Mouse (Mus musculus): Measurements from ENCODE around the gene Mfsd11. TPM values are rescaled to one million over a fixed set of nuclear protein-coding genes. Genes with fewer than 3 reads are reported as not detected.
A peak's percentile ranks its signal among the peaks of the same experiment; 100 is the strongest.
"Not testable (repeated sequence)": the region's sequence is repeated elsewhere in the genome, so short reads cannot be mapped to it uniquely, and the experiment has no call there.

The Mfsd11 gene
- total RNA-seq, 2 experiments from 2014 or later = 35.2 to 49.6 TPM

DNA sequence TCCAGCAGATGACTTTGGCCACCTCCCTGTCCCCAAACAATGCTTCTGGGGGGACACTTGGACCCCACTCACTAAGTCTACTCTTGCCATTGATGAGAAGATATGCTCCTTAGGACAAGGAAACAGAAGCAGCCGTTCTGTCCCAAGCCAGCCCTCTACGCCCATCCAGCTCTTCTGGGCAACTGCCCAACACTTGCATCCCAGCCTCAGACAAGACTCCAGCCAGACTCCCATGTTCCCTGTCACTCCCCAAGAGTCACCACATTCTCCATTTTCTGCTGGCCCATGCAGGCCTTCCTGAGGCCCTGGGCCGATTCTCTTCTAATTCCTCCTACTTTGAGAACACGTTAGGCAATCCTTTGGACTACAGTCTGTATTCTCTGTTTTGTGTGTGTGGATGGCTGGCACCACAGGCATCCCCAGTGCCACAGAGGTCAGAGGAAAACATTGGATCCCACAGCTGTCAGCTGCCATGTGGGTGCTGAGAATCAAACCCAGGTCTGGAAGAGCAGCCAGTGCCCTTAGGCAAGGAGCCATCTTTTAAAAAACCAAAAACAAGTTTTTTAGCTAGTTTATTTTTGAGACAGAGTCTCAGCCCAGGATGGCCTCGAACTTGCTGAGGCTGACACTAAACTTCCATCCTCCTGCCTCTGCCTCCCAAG lies 32.2 kb upstream of the Mfsd11 start:
- intact Hi-C loops (cut with DNase I) = no loop called here

DNA sequence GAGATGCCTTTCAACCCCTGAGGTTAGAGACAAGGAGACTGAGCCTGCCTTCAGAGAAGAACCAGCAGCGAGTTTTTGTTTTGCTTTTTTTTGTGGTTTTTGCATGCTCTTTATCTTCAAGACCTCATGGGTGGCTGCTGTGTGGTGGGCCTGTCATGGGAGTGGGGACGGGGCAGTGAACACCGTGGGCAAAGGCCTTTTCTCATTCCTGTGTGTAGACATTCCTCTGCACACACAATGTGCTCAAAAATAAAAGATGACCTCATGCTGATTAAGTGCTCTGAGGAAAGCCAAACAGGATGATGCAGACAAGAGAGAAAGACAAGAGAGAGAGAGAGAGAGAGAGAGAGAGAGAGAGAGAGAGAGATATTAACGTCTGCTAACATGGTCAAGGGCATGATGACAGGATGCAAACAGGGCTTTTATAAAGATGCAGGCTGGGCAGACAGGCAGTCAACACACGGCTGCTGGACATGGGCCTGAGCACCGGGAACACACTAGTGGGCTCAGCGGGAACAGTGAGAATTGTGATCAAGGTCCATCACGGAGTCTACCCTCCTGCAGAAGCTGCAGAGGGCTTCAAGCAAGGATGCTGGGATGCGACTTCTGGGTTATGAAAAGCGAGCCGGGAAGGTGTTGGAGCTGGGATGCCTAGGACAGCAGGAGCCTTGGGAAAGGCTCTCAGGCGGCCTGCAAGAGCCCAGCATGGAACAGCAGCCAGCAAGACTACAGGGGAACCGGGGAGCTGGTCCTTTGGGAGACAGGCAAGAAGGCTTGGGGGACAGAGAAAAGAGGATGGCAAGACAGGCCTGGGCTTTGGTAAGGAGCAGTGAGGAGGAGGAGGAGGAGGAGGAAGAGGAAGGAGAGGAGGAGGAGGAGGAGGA lies 30.9 kb upstream of the Mfsd11 start:
- no peak for DNase-seq (ENCODE audit: low spot score in 2 of 2)
- intact Hi-C loops (cut with DNase I) = no loop called here

More for the DNA sequence above, 32.2 kb upstream of the Mfsd11 start:
- no peak for DNase-seq (ENCODE audit: low spot score in 2 of 2)

DNA sequence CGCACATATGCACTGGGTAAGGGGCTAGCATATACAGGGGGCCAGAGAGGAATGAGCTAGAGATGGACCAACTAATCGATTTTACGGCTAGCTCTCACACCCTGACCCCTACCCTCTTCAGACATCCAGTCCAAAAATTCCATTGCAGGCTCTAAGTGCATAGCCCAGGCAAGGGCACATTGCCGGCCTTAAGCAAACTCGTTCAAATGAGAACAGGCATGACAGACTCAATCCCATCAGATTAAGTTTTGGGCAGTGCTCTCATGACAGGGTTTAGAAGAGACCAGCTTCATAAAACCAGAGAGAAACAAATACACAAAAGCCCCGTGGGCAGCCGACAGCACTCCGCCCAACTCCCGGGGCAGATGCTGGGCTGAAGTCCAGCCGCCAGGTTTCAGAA lies 30.0 kb upstream of the Mfsd11 start:
- intact Hi-C loops (cut with DNase I) = no loop called here
- DNase-seq (ENCODE audit: low spot score in 2 of 2) = no peak

- DNase-seq (ENCODE audit: low spot score in 2 of 2) = peak in 1 of 2 experiments; percentile 81
- intact Hi-C loops (cut with DNase I) = no loop called here
Measured at GRCm38 (mm10) chr11:116822626-116823025, 29.6 kb upstream of the Mfsd11 start.

DNA sequence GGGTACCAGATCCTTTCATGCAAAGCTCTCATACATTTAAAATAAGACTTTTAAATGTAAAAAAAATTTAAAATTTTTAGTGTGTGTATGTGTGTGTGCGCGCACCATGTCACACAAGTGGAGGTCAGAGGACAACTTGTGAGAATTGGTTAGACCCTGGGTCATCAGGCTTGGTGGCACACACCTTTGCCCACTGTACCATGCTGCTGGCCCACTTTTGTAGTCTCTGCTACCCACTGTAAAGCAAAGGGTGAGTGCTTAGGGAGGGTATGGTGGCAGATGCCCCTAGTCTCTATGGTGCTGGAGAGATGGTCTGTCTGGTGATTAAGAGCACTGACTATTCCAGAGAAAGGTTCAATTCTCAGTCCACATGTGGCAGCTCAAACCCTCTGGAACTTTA lies 29.0 kb upstream of the Mfsd11 start:
- intact Hi-C loops (cut with DNase I) = no loop called here
- no peak for DNase-seq (ENCODE audit: low spot score in 2 of 2)

- peak in 1 of 2 experiments; percentile 78 for DNase-seq (ENCODE audit: low spot score in 2 of 2)
- intact Hi-C loops (cut with DNase I) = not testable (repeated sequence)
Measured at GRCm38 (mm10) chr11:116823885-116824284, 28.4 kb upstream of the Mfsd11 start.

DNA sequence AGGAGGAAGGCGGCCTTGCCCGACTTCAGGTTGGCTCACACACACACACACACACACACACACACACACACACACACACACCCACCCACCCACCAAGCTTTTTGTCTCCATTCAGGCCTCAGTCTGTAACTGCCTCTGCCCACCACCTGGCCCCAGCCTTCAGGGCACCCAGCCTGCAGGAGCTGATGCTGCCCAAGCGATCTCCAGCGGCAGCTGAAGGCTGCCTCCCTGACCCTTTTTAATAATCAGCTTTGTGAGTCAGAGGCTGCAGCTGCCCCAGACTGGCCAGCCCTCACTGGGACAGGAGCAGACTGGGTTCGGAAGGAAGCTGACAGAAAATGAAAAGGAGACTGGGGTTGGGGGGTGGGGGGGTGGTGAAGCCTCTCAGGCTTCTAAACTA lies 27.0 kb upstream of the Mfsd11 start:
- intact Hi-C loops (cut with DNase I) = no loop called here
- DNase-seq (ENCODE audit: low spot score in 2 of 2) = no peak

- intact Hi-C loops (cut with DNase I) = no loop called here
- peak in 1 of 2 experiments; percentile 36 for DNase-seq (ENCODE audit: low spot score in 2 of 2)
Measured at GRCm38 (mm10) chr11:116826550-116827504, 25.4 kb upstream of the Mfsd11 start.

DNA sequence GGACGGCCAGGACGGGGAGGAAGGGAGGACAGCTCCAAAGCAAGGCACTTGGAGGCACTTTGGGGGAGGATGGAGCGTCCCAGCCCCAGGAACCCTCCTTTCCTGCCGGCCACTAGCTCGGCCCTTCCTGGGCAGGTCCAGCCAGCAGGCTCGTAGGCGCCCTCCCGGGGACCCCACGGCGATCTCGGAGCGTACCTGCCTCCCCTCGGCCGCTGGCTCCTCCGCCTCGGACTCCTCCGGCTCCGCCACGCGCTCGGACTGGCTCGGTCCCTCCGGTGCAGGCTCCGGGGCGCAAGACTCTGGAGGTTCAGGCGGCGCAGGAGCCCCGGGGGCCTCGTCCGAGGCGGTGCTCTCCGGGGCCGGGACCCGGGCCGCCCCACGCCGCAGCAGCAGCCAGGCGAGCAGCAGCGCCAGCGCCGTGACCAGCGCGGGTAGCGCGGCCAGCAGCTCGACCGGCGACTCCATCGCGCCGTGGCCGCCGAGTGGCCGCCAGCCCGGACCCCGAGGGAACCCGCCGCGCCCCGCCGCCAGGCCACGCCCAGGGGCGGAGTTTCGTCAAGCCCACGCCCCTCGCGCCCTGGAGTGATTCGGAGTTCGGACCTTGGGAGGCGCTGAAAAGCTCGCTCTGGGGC lies 24.6 kb upstream of the Mfsd11 start, which contains the start of gene Mxra7:
Gene Mxra7, minus strand, starts transcription at position 513 of the 632 bp plus-strand sequence.
- peak; percentile 39 to 51 for DNase-seq (ENCODE audit: low spot score in 2 of 2)
- intact Hi-C loops (cut with DNase I) = no loop called here

- intact Hi-C loops (cut with DNase I) = no loop called here
- DNase-seq (ENCODE audit: low spot score in 2 of 2) = no peak
Measured at GRCm38 (mm10) chr11:116832172-116832685, 20.0 kb upstream of the Mfsd11 start.

- intact Hi-C loops (cut with DNase I) = no loop called here
- no peak for DNase-seq (ENCODE audit: low spot score in 2 of 2)
Measured at GRCm38 (mm10) chr11:116834954-116835353, 17.3 kb upstream of the Mfsd11 start.

- no peak for DNase-seq (ENCODE audit: low spot score in 2 of 2)
- intact Hi-C loops (cut with DNase I) = no loop called here
Measured at GRCm38 (mm10) chr11:116836283-116836682, 16.0 kb upstream of the Mfsd11 start.

GRCm38 (mm10) chr11:116837441-116837840 lies 14.8 kb upstream of the Mfsd11 start:
- DNase-seq (ENCODE audit: low spot score in 2 of 2) = no peak
- intact Hi-C loops (cut with DNase I) = no loop called here

- DNase-seq (ENCODE audit: low spot score in 2 of 2) = no peak
Measured at GRCm38 (mm10) chr11:116838936-116839335, 13.3 kb upstream of the Mfsd11 start.

GRCm38 (mm10) chr11:116839601-116840000 lies 12.6 kb upstream of the Mfsd11 start:
- intact Hi-C loops (cut with DNase I) = no loop called here
- DNase-seq (ENCODE audit: low spot score in 2 of 2) = no peak

More at GRCm38 (mm10) chr11:116838936-116839335, 13.3 kb upstream of the Mfsd11 start:
- intact Hi-C loops (cut with DNase I) = no loop called here

GRCm38 (mm10) chr11:116840748-116841147 lies 11.5 kb upstream of the Mfsd11 start:
- intact Hi-C loops (cut with DNase I) = no loop called here
- no peak for DNase-seq (ENCODE audit: low spot score in 2 of 2)

DNA sequence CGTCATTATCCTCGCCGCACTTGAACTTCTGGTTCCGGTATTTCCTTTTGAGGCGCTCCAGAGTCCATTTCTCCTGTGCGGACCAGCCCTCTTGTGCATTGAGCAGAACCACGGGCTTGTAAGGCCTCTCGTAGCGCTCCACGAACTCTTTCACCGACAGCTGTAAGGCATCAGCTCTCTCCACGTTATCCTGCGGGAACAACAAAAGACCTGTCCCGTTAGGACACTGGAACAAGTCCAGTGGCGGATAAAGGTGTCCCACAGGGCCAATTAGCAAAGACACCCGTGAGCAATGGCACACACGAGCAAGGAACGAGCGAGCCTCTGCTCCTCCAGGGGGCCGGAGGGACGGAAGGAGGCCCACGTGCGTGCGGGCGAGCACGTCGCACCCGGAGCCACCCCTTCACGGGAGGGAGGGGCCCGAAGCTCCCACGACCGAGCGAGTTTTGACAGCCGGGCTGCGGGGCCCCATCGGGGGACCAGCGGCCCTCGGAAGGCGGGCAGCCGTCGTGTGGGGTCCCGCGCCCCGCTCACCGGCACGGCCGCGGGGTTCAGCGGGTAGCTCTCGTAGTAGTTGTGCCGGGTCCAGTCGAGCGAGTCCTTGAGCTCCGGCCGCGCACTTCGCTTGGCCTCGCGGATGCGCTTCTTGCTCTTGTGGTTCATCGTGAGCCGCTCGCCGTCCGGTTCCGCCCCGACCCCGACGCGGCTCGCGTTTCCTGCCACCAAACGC lies 9.5 kb upstream of the Mfsd11 start:
- DNase-seq (ENCODE audit: low spot score in 2 of 2) = peak; percentile 75 to 76
- intact Hi-C loops (cut with DNase I) = loop anchor here (1.0 kb wide), 1 partner anchor 11 kb away; the partner anchor contains the start of gene Srsf2
